Mouse (Mus musculus) liver, embryonic 14.5 days (tissue): ENCODE data around the gene Tuba3a. TPM values are rescaled to one million over a fixed set of nuclear protein-coding genes. Genes with fewer than 3 reads are reported as not detected.

Experiments used
- ATAC-seq: fragments of 200-750 bp; cut with Nextera tagmentation; 2 replicates; pipeline ENCODE4 v1.8.0; 2017; ENCODE audit warnings: moderate number of reproducible peaks, mild to moderate bottlenecking, moderate library complexity; ENCODE audit not compliant: insufficient read depth
- DNase-seq, 3 experiments: peaks; one replicate each; pipeline ENCODE4 v3.0.0-alpha.2; 2012 to 2013; ENCODE audit warnings: low read depth in 3 of 3, low spot score in 3 of 3
- H3K27ac ChIP-seq: fragments of 300-500 bp; sonication (generic); 2 replicates; pipeline ENCODE4 v1.5.1; 2014; ENCODE audit warnings: moderate library complexity, mild to moderate bottlenecking, control low read depth, inconsistent platforms
- H3K27me3 ChIP-seq: fragments of 300-500 bp; sonication (generic); 2 replicates; pipeline ENCODE4 v1.6.1; 2014; ENCODE audit warnings: mild to moderate bottlenecking, low read length, moderate library complexity; ENCODE audit not compliant: control insufficient read depth, insufficient read depth
- H3K36me3 ChIP-seq: fragments of 300-500 bp; sonication (generic); replicated peaks from 2 replicates; pipeline ENCODE4 v1.6.1; 2014; ENCODE audit warnings: low read depth; ENCODE audit not compliant: control insufficient read depth, insufficient read depth
- H3K4me1 ChIP-seq, 2 experiments: fragments of 200-500 bp in 1 of 2; fragments of 300-500 bp in 1 of 2; sonication (generic) in 1 of 2; replicated peaks; 2 replicates each; pipeline ENCODE4 v1.6.1; 2012 to 2014; ENCODE audit warnings: antibody characterized with exemption in 1 of 2, inconsistent platforms in 1 of 2, low read length in 1 of 2; ENCODE audit not compliant: control insufficient read depth in 2 of 2, insufficient read depth in 2 of 2
- H3K4me2 ChIP-seq: fragments of 300-500 bp; sonication (generic); 2 replicates; pipeline ENCODE4 v1.6.1; 2014; ENCODE audit warnings: low read depth, mild to moderate bottlenecking, control low read depth, moderate library complexity
- H3K4me3 ChIP-seq, 2 experiments: fragments of 200-500 bp in 1 of 2; fragments of 300-500 bp in 1 of 2; sonication (generic) in 1 of 2; 2 replicates each; pipeline ENCODE4 v1.5.1; 2012 to 2014; ENCODE audit warnings: low read depth in 2 of 2, low read length in 2 of 2, mild to moderate bottlenecking in 2 of 2, control low read depth in 1 of 2, inconsistent platforms in 1 of 2, moderate library complexity in 1 of 2; ENCODE audit not compliant: insufficient read depth in 1 of 2
- H3K9ac ChIP-seq: fragments of 300-500 bp; sonication (generic); replicated peaks from 2 replicates; pipeline ENCODE4 v1.6.1; 2014; ENCODE audit warnings: mild to moderate bottlenecking, control low read depth, moderate library complexity
- H3K9me3 ChIP-seq: fragments of 300-500 bp; sonication (generic); 2 replicates; pipeline ENCODE4 v1.6.1; 2016; ENCODE audit warnings: low read length, mixed read lengths; ENCODE audit not compliant: control insufficient read depth
- CTCF ChIP-seq: IDR thresholded peaks from 2 replicates; pipeline ENCODE4 v1.5.1; 2016; ENCODE audit warnings: antibody characterized with exemption, low read depth, control low read depth
- EP300 ChIP-seq: IDR thresholded peaks from 2 replicates; pipeline ENCODE4 v1.6.1; 2016; ENCODE audit warnings: antibody characterized with exemption, low read depth
- WGBS: fragments of 180-500 bp; shearing (Covaris S2); extraction: QIAGEN DNeasy Blood & Tissue Kit; methylation state at CpG from one replicate; pipeline ENCODE4 v1.1.7; 2014; ENCODE audit not compliant: insufficient replicate concordance; 5-methylcytosine and 5-hydroxymethylcytosine counted together
- polyA plus RNA-seq, 2 experiments: library from polyadenylated mRNA; depleted of rRNA in 1 of 2; stranded (reverse) in 1 of 2; unstranded in 1 of 2; fragments of >200 nt; fragmentation: Nextera tagmentation in 1 of 2; extraction: Ambion mirVana in 1 of 2; gene quantifications; 2 replicates each; pipeline versions ENCODE4 v1.2.1 to v1.2.3; 2012 to 2014

Gene Tuba3a
- polyA plus RNA-seq, 2 experiments: not detected

- H3K4me1 ChIP-seq: peaks cover 0 to 4% of the 10 kb centered on the region in 2 experiments; a peak in 1 of 4 replicates
- peak; percentile 83 for ATAC-seq
- peak within 1 kb of the TSS; percentile 50 for H3K9ac ChIP-seq
- TF ChIP-seq CTCF (no peak), EP300 (no peak)
- H3K9me3 ChIP-seq: no peaks in the 10 kb centered on the region
- 1% methylated on average over 40 of the region's 46 CpGs for WGBS
- H3K27me3 ChIP-seq: peaks cover 2% of the 10 kb centered on the region; the same call in 1 of the 2 replicates
- H3K27ac ChIP-seq: no peak within 1 kb of the TSS
- DNase-seq: peak; percentile 37 to 43 (median 38)
- no peaks in the 10 kb centered on the region; the same call in 1 of the 2 replicates for H3K36me3 ChIP-seq
- peak within 1 kb of the TSS; percentile 56 to 67 for H3K4me3 ChIP-seq
- peak within 1 kb of the TSS; percentile 52 for H3K4me2 ChIP-seq
Measured at GRCm38 (mm10) chr6:125313546-125314230, 27.8 kb upstream of the Tuba3a start, which contains the start of gene Ltbr. Gene Ltbr, minus strand, starts transcription at chr6:125313885.

- peaks cover 0 to 4% of the 10 kb centered on the region in 2 experiments; a peak in 1 of 4 replicates for H3K4me1 ChIP-seq
- H3K9me3 ChIP-seq: no peaks in the 10 kb centered on the region
- ATAC-seq: no peak
- no peak for DNase-seq
- peaks cover 2% of the 10 kb centered on the region; the same call in 1 of the 2 replicates for H3K27me3 ChIP-seq
- no peak overlapping the region for H3K9ac ChIP-seq
- H3K4me2 ChIP-seq: peak overlapping the region; percentile 52
- no peak for TF ChIP-seq EP300
- no peaks in the 10 kb centered on the region; the same call in 1 of the 2 replicates for H3K36me3 ChIP-seq
- peak overlapping the region; percentile 56 to 67 for H3K4me3 ChIP-seq
- no peak overlapping the region for H3K27ac ChIP-seq
- 49% methylated on average over 22 of the region's 22 CpGs for WGBS
Measured at GRCm38 (mm10) chr6:125312581-125313355, 26.9 kb upstream of the Tuba3a start.

- Histone ChIP-seq H3K9me3 (no peaks in the 10 kb centered on the region), H3K4me2 (peak overlapping the region; percentile 52), H3K27ac (no peak overlapping the region), H3K9ac (no peak overlapping the region), H3K27me3 (peaks cover 2% of the 10 kb centered on the region; the same call in 1 of the 2 replicates), H3K4me1 (peaks cover 0 to 4% of the 10 kb centered on the region in 2 experiments; a peak in 1 of 4 replicates), H3K4me3 (no peak overlapping the region; a peak in 1 of 4 replicates), H3K36me3 (no peaks in the 10 kb centered on the region; the same call in 1 of the 2 replicates)
- 64% methylated on average over 9 of the region's 9 CpGs for WGBS
- no peak for DNase-seq
- no peak for TF ChIP-seq EP300
- ATAC-seq: no peak
Measured at GRCm38 (mm10) chr6:125312171-125312570, 26.3 kb upstream of the Tuba3a start.

- WGBS: 66% methylated on average over 5 of the region's 5 CpGs
- ATAC-seq (no peak), DNase-seq (no peak)
- Histone ChIP-seq H3K4me2 (no peak overlapping the region), H3K27ac (no peak overlapping the region), H3K4me3 (no peak overlapping the region), H3K4me1 (peaks cover 0 to 3% of the 10 kb centered on the region in 2 experiments; a peak in 1 of 4 replicates), H3K9ac (no peak overlapping the region), H3K9me3 (no peaks in the 10 kb centered on the region), H3K36me3 (no peaks in the 10 kb centered on the region; the same call in 1 of the 2 replicates), H3K27me3 (peaks cover 2% of the 10 kb centered on the region; the same call in 1 of the 2 replicates)
- TF ChIP-seq CTCF: no peak
- no peak for TF ChIP-seq EP300
Measured at GRCm38 (mm10) chr6:125309406-125309805, 23.6 kb upstream of the Tuba3a start.

- no peak for TF ChIP-seq CTCF
- TF ChIP-seq EP300: no peak
- no peak overlapping the region for H3K4me3 ChIP-seq
- H3K9me3 ChIP-seq: no peaks in the 10 kb centered on the region
- ATAC-seq (no peak), DNase-seq (no peak)
- no peaks in the 10 kb centered on the region; the same call in 1 of the 2 replicates for H3K36me3 ChIP-seq
- 49% methylated on average over 13 of the region's 13 CpGs for whole genome bisulfite sequencing
- no peak overlapping the region for H3K9ac ChIP-seq
- no peaks in the 10 kb centered on the region; the same call in 1 of the 2 replicates for H3K27me3 ChIP-seq
- H3K27ac ChIP-seq: no peak overlapping the region
- no peak overlapping the region for H3K4me2 ChIP-seq
- no peaks in the 10 kb centered on the region for H3K4me1 ChIP-seq
Measured at GRCm38 (mm10) chr6:125308921-125309320, 23.1 kb upstream of the Tuba3a start.
